Mouse (Mus musculus): ENCODE results near the gene Acbd5.

Gene Acbd5

GRCm38 (mm10) chr2:23068370-23068737 is 387 bp downstream of the Acbd5 start:
- ATAC-seq (ENCODE audit: insufficient number of reproducible peaks, low FRiP score, low TSS enrichment), result peak; percentile 59

GRCm38 (mm10) chr2:23068894-23069744 is 1.2 kb downstream of the Acbd5 start:
- peak; percentile 92 for ATAC-seq (ENCODE audit: insufficient number of reproducible peaks, low FRiP score, low TSS enrichment)

GRCm38 (mm10) chr2:23070491-23070890 is 2.5 kb downstream of the Acbd5 start:
- no peak for ATAC-seq (ENCODE audit: insufficient number of reproducible peaks, low FRiP score, low TSS enrichment)

GRCm38 (mm10) chr2:23071406-23071805 is 3.4 kb downstream of the Acbd5 start:
- no peak for ATAC-seq (ENCODE audit: insufficient number of reproducible peaks, low FRiP score, low TSS enrichment)

- ATAC-seq (ENCODE audit: insufficient number of reproducible peaks, low FRiP score, low TSS enrichment), result no peak
Observed at GRCm38 (mm10) chr2:23075846-23076245, 7.9 kb downstream of the Acbd5 start.

GRCm38 (mm10) chr2:23076783-23077182 is 8.8 kb downstream of the Acbd5 start:
- no peak for ATAC-seq (ENCODE audit: insufficient number of reproducible peaks, low FRiP score, low TSS enrichment)

GRCm38 (mm10) chr2:23077693-23078092 is 9.7 kb downstream of the Acbd5 start:
- no peak for ATAC-seq (ENCODE audit: insufficient number of reproducible peaks, low FRiP score, low TSS enrichment)

- no peak for ATAC-seq (ENCODE audit: insufficient number of reproducible peaks, low FRiP score, low TSS enrichment)
Observed at GRCm38 (mm10) chr2:23078588-23078987, 10.6 kb downstream of the Acbd5 start.

GRCm38 (mm10) chr2:23084540-23084939 is 16.6 kb downstream of the Acbd5 start:
- no peak for ATAC-seq (ENCODE audit: insufficient number of reproducible peaks, low FRiP score, low TSS enrichment)

- ATAC-seq (ENCODE audit: insufficient number of reproducible peaks, low FRiP score, low TSS enrichment), result no peak
Observed at GRCm38 (mm10) chr2:23092216-23092615, 24.2 kb downstream of the Acbd5 start.

GRCm38 (mm10) chr2:23097028-23097427 is 29.1 kb downstream of the Acbd5 start:
- ATAC-seq (ENCODE audit: insufficient number of reproducible peaks, low FRiP score, low TSS enrichment), result no peak

GRCm38 (mm10) chr2:23102266-23102665 is 34.3 kb downstream of the Acbd5 start:
- no peak for ATAC-seq (ENCODE audit: insufficient number of reproducible peaks, low FRiP score, low TSS enrichment)

GRCm38 (mm10) chr2:23119573-23119972 is 51.6 kb downstream of the Acbd5 start:
- no peak for ATAC-seq (ENCODE audit: insufficient number of reproducible peaks, low FRiP score, low TSS enrichment)

GRCm38 (mm10) chr2:23155199-23155621 is 87.2 kb downstream of the Acbd5 start:
- ATAC-seq (ENCODE audit: insufficient number of reproducible peaks, low FRiP score, low TSS enrichment), result peak; percentile 22; the same call in 1 of the 2 replicates

- peak; percentile 96 for ATAC-seq (ENCODE audit: insufficient number of reproducible peaks, low FRiP score, low TSS enrichment)
Observed at GRCm38 (mm10) chr2:23155777-23156607, 88.0 kb downstream of the Acbd5 start, which contains the start of the genes Mastl and Yme1l1. Mastl (minus strand) TSS chr2:23156024. Yme1l1 (plus strand) TSS chr2:23156369.

GRCm38 (mm10) chr2:23156608-23157081 is 88.7 kb downstream of the Acbd5 start:
- peak; percentile 12; the same call in 1 of the 2 replicates for ATAC-seq (ENCODE audit: insufficient number of reproducible peaks, low FRiP score, low TSS enrichment)

Data from cerebellum, adult (tissue).